ENCODE assay signal across 8 mouse cellular contexts in genomic region chr4:118291231-118291630, GRCm38 (mm10). TPM values are rescaled to one million over a fixed set of nuclear protein-coding genes. Genes with fewer than 3 reads are reported as not detected.
DNase-seq lines count a peak whose midpoint lies in the region; ATAC-seq and TF ChIP-seq lines count a peak whose summit lies in the region.

Gene Ptprf, minus strand, starts transcription at chr4:118291405.

- H3K4me3 ChIP-seq in ES-E14 (ENCODE audit: insufficient read depth in 1 of 2, low read depth in 1 of 2, low read length in 2 of 2, poor library complexity in 1 of 2, severe bottlenecking in 1 of 2) = peak within 1 kb of the TSS; percentile 68 to 96
- peak within 1 kb of the TSS; percentile 73 for H3K4me3 ChIP-seq in forebrain, embryonic 16.5 days (replicated peaks; ENCODE audit: low read length)
- H3K4me3 ChIP-seq in hindbrain, embryonic 11.5 days (ENCODE audit: low read depth, low read length) = peak within 1 kb of the TSS; percentile 99
- H3K4me3 ChIP-seq in lung, embryonic 15.5 days = peak within 1 kb of the TSS; percentile 86

- 2% methylated on average over 41 of the region's 50 CpGs for WGBS in forebrain, embryonic 16.5 days
- WGBS in hindbrain, embryonic 11.5 days = 2% methylated on average over 34 of the region's 50 CpGs
- 3% methylated on average over 36 of the region's 50 CpGs for WGBS in lung, embryonic 15.5 days

- in situ Hi-C loops in ES-E14 (cut with MboI; ENCODE audit: low sequenced_read_pairs in 2 of 2, unreplicated experiment in 2 of 2) = loop anchor here in 1 of 2 experiments (10.0 kb wide), 1 partner anchor 76 kb away; no protein-coding TSS in a partner anchor

- H3K27ac ChIP-seq in ES-E14 (ENCODE audit: insufficient read depth, low read depth, low read length, poor library complexity, severe bottlenecking) = peak within 1 kb of the TSS; percentile 28
- H3K27ac ChIP-seq in forebrain, embryonic 16.5 days (ENCODE audit: low read length) = peak within 1 kb of the TSS; percentile 80
- H3K27ac ChIP-seq in hindbrain, embryonic 11.5 days (ENCODE audit: low read depth, low read length) = peak within 1 kb of the TSS; percentile 81
- H3K27ac ChIP-seq in lung, embryonic 15.5 days = peak within 1 kb of the TSS; percentile 92

- peaks cover 6 to 17% of the 10 kb centered on the region in 2 experiments for H3K4me1 ChIP-seq in ES-E14 (ENCODE audit: control insufficient read depth in 2 of 2, insufficient read depth in 2 of 2, low read length in 2 of 2, poor library complexity in 1 of 2)
- H3K4me1 ChIP-seq in forebrain, embryonic 16.5 days (replicated peaks; ENCODE audit: control insufficient read depth, insufficient read depth, low read length) = peaks cover 19% of the 10 kb centered on the region
- H3K4me1 ChIP-seq in hindbrain, embryonic 11.5 days (replicated peaks; ENCODE audit: control insufficient read depth, insufficient read depth, low read length) = peaks cover 5% of the 10 kb centered on the region
- peaks cover 36% of the 10 kb centered on the region for H3K4me1 ChIP-seq in lung, embryonic 15.5 days

- peak; percentile 70 for ATAC-seq in forebrain, embryonic 16.5 days
- ATAC-seq in hindbrain, embryonic 11.5 days (ENCODE audit: low FRiP score) = peak; percentile 50
- peak; percentile 75 for ATAC-seq in lung, embryonic 15.5 days (ENCODE audit: borderline replicate concordance, extremely low read depth, low FRiP score, low TSS enrichment)
- no peak for ATAC-seq in granulocyte monocyte progenitor cell, adult 5-6 weeks (replicated peaks; ENCODE audit: poor library complexity, severe bottlenecking)

- peak within 1 kb of the TSS; percentile 94 for H3K9ac ChIP-seq in ES-E14 (ENCODE audit: insufficient read depth, low read depth, low read length, poor library complexity, severe bottlenecking)
- H3K9ac ChIP-seq in forebrain, embryonic 16.5 days (replicated peaks; ENCODE audit: low read depth, low read length) = peak within 1 kb of the TSS; percentile 90
- peak within 1 kb of the TSS; percentile 88 for H3K9ac ChIP-seq in hindbrain, embryonic 11.5 days (ENCODE audit: low read depth, low read length)
- peak within 1 kb of the TSS; percentile 83 for H3K9ac ChIP-seq in lung, embryonic 15.5 days

- H3K27me3 ChIP-seq in forebrain, embryonic 16.5 days (replicated peaks; ENCODE audit: control insufficient read depth, insufficient read depth, low read length) = no peaks in the 10 kb centered on the region
- no peaks in the 10 kb centered on the region for H3K27me3 ChIP-seq in hindbrain, embryonic 11.5 days (ENCODE audit: control insufficient read depth, insufficient read depth, low read length)
- H3K27me3 ChIP-seq in lung, embryonic 15.5 days = no peaks in the 10 kb centered on the region

- H3K9me3 ChIP-seq in ES-E14 (ENCODE audit: control insufficient read depth, insufficient read depth, low read depth, low read length) = no peaks in the 10 kb centered on the region
- no peaks in the 10 kb centered on the region for H3K9me3 ChIP-seq in forebrain, embryonic 16.5 days (ENCODE audit: control insufficient read depth, low read length)
- no peaks in the 10 kb centered on the region for H3K9me3 ChIP-seq in hindbrain, embryonic 11.5 days (ENCODE audit: control insufficient read depth, low read length)
- H3K9me3 ChIP-seq in lung, embryonic 15.5 days = no peaks in the 10 kb centered on the region

- DNase-seq in ES-E14 (ENCODE audit: low read depth, low spot score) = peak; percentile 49
- DNase-seq in cerebellum, adult 11-12 months = peak; percentile 53
- DNase-seq in hindbrain, embryonic 11.5 days (ENCODE audit: low spot score) = peak; percentile 85
- peak; percentile 68 for DNase-seq in layer of hippocampus, adult 9-11 months
- DNase-seq in right cerebral cortex, adult 18-20 months = peak; percentile 78

- H3K4me2 ChIP-seq in forebrain, embryonic 16.5 days (ENCODE audit: low read length) = peak within 1 kb of the TSS; percentile 80
- peak within 1 kb of the TSS; percentile 77 for H3K4me2 ChIP-seq in hindbrain, embryonic 11.5 days (replicated peaks; ENCODE audit: low read depth, low read length)
- H3K4me2 ChIP-seq in lung, embryonic 15.5 days = peak within 1 kb of the TSS; percentile 75

- peaks cover 11% of the 10 kb centered on the region; the same call in 1 of the 2 replicates for H3K36me3 ChIP-seq in ES-E14 (ENCODE audit: control insufficient read depth, insufficient read depth, low read length, poor library complexity, severe bottlenecking)
- no peaks in the 10 kb centered on the region for H3K36me3 ChIP-seq in forebrain, embryonic 16.5 days (ENCODE audit: control insufficient read depth, insufficient read depth)
- H3K36me3 ChIP-seq in hindbrain, embryonic 11.5 days (ENCODE audit: control insufficient read depth, insufficient read depth, low read length) = no peaks in the 10 kb centered on the region
- no peaks in the 10 kb centered on the region for H3K36me3 ChIP-seq in lung, embryonic 15.5 days

TF ChIP-seq in ES-E14, 5 proteins besides CTCF, POLR2A, EP300 and RAD21:
- no peak for TF ChIP-seq MAFK (IDR thresholded peaks at IDR 0.05; ENCODE audit: insufficient read depth, low read depth, low read length)
- TF ChIP-seq ZC3H11A (IDR thresholded peaks at IDR 0.05; ENCODE audit: borderline replicate concordance, low read depth, low read length) = no peak
- no peak for TF ChIP-seq CHD2 (IDR thresholded peaks at IDR 0.05; ENCODE audit: low read depth, low read length)
- TF ChIP-seq HCFC1 (IDR thresholded peaks at IDR 0.05; ENCODE audit: borderline replicate concordance, insufficient read depth, low read length) = no peak
- no peak for TF ChIP-seq ZNF384 (IDR thresholded peaks at IDR 0.05; ENCODE audit: low read depth, low read length)

RNA-seq across cellular contexts. Expression of gene Ptprf, which starts in this region (rescaled TPM):
- 226 and 491 TPM in 2 replicates for total RNA-seq in ES-E14 (2012; rRNA removed)
- 77.0 and 81.6 TPM in 2 replicates for polyA plus RNA-seq in forebrain, embryonic 16.5 days (2015; fragmentation: Nextera tagmentation; extraction: Ambion mirVana)
- 62.4 and 66.0 TPM in 2 replicates for polyA plus RNA-seq in hindbrain, embryonic 11.5 days (2014; fragmentation: Nextera tagmentation; extraction: Ambion mirVana)
- 73.4 and 82.9 TPM in 2 replicates for polyA plus RNA-seq in lung, embryonic 15.5 days (2015; fragmentation: Nextera tagmentation; extraction: Ambion mirVana)
- 0.17 TPM in 1 of 2 replicates, not detected in the other for total RNA-seq in granulocyte monocyte progenitor cell, adult 5-6 weeks (2014; fragmentation: Nextera tagmentation)
- total RNA-seq in granulocyte monocyte progenitor cell, adult 5-6 weeks (2017) = 0.04 TPM in 1 of 2 replicates, not detected in the other

Comparison
In these comparisons a context has a peak if more than half of its experiments do, and no peak if none do; other contexts are left out.
1. RNA of gene Ptprf (total RNA-seq): 226 to 491 TPM in ES-E14; 0.04 to 0.17 TPM in granulocyte monocyte progenitor cell, adult 5-6 weeks; every median in the first group is over 100 times any median in the second.
2. H3K27ac ChIP-seq: peak in every context shown above with its lines; median percentile 92 in lung, embryonic 15.5 days; 81 in hindbrain, embryonic 11.5 days; 80 in forebrain, embryonic 16.5 days; 28 in ES-E14.
3. Peak in every context shown above with its lines, with median percentiles within 50 percentile points of each other: DNase-seq, H3K4me3 ChIP-seq, H3K9ac ChIP-seq and H3K4me2 ChIP-seq.